Mouse (Mus musculus) c-Kit-positive CD71-positive TER-119-negative erythroid progenitor cells, embryonic 14.5 days (primary cell): ENCODE results near the gene Ttf2.

Experiments
- DNase-seq: peaks from one replicate; pipeline ENCODE4 v3.0.0-alpha.2; 2013; ENCODE audit warnings: low read depth

Ttf2 gene

GRCm38 (mm10) chr3:100969176-100969917 lies at the start of gene Ttf2:
TSS of gene Ttf2 (minus strand) at chr3:100969663.
- DNase-seq = peak; percentile 88

DNA sequence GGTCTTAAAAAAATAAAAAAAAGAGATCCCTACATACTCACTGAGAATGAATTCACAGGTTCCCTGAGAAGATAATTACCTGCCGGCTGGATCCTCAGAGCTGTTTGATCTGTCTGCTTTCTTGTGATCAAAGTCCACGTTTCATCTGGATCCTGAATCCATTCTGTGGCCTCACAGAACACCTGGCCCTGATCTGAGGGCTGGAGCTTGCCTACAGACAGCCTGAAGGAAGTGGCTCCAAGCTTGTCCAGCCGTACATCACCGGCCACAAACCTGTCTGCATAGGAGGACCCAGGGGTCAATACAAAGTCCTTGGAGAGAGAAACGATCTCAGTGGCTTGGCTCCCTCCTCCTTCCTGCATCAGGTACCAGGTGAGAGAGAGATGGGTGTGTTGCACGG lies 49.0 kb upstream of the Ttf2 start:
- no peak for DNase-seq

GRCm38 (mm10) chr3:101016050-101016449 lies 46.6 kb upstream of the Ttf2 start:
- no peak for DNase-seq

- DNase-seq = no peak
Measured at GRCm38 (mm10) chr3:101015254-101015653, 45.8 kb upstream of the Ttf2 start.

GRCm38 (mm10) chr3:101013536-101013935 lies 44.1 kb upstream of the Ttf2 start:
- no peak for DNase-seq

DNA sequence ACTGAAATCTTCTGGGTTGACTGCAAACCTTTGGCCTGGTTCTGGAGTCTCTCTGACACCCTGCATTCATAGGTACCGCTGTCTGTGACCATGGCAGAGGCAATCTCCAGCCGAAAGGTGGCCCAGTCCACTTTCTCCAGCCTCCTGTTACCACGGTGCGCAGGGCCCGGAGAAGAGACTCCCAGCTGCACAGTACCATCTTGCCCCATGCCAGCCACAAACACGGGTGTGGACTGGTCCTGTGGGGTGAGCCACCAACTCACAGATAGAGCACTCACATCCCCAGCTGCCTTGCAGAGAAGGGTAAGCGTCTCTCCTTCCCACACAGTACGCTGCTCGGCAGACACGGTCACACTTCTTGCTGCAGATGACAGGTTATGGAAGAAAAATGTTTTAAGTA lies 43.5 kb upstream of the Ttf2 start:
- no peak for DNase-seq

- no peak for DNase-seq
Measured at GRCm38 (mm10) chr3:101012597-101012996, 43.1 kb upstream of the Ttf2 start.

- no peak for DNase-seq
Measured at GRCm38 (mm10) chr3:101012131-101012571, 42.7 kb upstream of the Ttf2 start.

- DNase-seq = no peak
Measured at GRCm38 (mm10) chr3:101011203-101011600, 41.7 kb upstream of the Ttf2 start.

GRCm38 (mm10) chr3:101010589-101011202 lies 41.2 kb upstream of the Ttf2 start:
- DNase-seq = no peak

DNA sequence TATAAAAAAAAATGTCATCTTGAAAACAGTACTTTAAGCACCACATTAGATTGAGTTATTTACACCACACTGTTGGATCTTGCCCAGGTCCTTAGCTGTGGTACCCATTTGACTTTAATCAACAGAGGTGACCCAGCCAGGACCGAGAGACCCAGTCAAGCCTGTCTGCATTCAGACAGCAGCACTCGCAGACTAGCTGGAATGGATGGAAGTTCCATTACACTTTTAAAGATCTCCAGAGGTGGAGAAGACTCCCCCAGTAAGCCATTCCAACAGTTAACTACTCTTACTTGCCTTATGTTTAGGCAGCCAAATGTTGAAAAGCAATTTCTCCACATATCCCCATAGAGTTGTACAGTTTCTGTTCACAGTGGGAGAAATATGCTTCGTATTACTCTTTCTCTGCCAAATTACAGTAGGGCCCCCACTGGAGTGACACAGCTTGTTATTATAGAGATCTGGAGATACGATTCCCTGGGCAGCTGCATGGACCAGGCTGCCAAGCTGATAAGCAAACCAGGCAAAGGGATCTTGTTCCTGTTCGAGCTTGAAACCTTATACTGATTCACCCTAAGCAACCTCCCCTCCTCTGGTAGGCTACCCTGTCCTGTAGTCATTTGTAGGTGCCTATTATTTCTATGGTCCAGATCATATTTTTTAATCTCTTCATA lies 37.8 kb upstream of the Ttf2 start:
- DNase-seq = no peak

DNA sequence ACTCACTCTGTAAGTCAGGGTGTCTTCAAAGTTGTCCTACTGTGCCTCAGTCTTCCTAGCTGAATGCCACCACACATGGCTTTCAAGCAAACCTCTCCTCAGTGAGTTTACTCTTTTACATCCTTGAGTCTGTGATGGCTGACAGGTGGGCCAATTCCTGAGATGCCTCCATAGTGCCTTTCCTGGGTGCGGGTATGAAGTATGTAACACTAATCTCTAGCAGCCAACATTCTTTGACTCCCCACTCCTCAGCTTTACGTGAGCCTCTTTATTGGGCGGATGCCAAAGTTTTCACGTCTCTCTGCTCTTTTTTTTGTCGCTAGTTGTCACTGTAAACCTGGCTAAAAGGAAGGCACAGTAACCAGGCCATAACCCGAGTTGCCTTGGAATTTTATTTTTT lies 35.9 kb upstream of the Ttf2 start:
- no peak for DNase-seq

DNA sequence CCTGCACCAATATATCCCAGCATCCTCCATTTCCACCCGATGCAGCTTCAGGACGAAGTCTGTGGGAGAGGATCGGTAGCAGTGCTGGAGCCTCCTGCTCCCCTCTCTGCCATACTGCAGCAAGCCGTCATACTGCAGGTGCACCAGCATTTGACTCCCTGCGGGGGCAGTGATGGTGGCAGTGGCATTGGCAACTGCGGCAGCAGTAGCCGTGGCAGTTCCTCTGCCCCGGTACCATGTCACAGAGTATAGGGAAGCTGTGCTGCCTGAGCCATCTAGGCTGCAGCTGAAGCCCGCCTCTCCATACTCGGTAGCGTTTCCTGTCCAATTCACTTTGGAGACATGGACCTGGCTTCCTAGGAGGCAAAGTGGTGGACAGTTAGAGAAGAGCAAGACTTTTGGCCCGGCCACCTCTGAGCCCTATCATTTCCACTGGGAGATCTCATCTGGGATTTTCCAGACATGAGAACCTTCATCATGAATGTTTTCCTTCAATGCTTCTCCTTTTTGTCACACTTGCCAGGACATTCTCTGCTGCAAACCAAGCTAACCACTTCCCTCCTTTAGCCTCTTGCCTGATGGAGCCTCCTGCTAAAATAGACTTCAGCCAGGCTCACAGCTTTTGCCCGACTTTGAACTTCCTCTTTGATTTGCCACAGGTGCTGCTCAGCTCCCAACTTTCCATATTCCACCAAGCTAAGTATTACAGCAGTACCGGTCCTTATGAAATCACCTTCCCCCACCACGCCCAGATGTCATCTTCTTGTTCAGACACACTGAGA lies 34.3 kb upstream of the Ttf2 start:
- DNase-seq = no peak

- no peak for DNase-seq
Measured at GRCm38 (mm10) chr3:100999732-101000131, 30.3 kb upstream of the Ttf2 start.

GRCm38 (mm10) chr3:100998904-100999340 lies 29.5 kb upstream of the Ttf2 start:
- peak; percentile 57 for DNase-seq

DNA sequence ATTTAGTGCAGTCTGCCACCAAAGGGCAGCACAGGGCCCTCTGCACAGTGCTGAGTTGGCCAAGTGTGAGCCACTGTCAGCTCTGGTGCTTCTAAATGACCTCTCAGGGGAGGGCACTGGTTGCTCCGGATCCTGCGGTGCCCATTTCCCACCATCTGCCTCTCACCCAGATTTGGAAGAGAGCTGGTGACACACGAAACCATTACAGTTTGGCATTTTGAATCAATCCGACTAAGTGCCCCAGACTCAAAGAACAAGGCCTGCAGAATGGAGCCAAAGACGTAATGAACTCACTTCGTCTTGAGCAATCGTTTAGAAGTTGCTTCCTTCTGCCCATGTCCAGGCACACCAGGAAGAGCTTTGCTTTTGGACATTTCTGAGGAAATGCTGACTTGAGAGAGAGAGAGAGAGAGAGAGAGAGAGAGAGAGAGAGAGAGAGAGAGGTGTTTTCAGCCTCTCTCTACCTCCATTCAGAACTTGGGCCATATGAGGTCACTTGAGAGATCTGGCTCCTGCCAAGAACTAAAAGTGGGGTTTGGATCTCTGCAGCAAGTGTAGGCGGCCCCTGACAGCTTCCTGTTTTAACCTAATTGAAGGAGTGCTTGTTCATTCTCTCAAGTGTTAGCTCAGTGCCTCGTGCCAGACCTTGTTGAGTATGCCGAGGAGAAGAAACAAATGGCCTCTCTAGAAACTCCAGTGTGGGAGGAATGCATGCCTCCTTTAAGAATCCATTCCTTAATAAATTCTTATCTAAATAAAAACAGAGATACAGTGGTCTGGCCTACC lies 28.5 kb upstream of the Ttf2 start:
- no peak for DNase-seq

DNA sequence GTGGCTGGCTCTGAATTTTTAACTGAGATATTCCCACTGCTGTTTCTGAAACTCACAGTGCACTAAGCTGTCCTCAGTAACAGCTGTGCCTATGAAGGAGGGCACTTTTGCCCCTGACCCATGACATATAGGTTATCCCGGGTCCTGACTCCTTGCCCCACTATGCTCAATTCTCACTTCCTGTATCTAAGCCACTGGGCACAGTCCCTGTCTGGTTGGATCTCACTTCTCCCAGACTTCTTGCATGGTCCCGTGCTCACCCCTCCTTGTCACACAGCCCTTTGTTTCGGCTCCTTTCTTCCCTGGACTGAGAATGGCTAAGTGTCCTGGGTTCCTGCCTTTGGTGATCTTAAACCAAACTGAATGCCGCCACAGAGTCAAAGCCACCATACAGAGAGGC lies 24.8 kb upstream of the Ttf2 start:
- no peak for DNase-seq

DNA sequence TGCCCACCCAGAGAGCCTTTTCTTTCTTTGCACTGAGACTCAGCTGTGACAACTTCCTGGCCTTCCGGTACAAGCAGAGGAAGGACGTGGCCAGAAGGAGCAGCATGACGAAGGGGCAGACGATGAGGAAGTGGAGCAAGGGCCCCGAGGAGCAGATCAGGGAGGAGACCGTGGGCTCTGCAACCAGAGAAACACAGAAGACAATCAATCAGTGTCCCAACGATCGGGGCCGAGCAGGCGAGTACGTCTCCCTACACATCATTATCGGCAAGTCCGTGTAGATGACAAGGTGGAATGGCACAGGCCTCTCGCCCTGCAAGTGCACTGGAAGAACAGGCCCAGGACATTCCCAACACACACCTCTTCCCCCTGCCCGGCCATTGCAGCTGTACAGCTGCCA lies 24.3 kb upstream of the Ttf2 start:
- no peak for DNase-seq

GRCm38 (mm10) chr3:100993158-100993557 lies 23.7 kb upstream of the Ttf2 start:
- no peak for DNase-seq

DNA sequence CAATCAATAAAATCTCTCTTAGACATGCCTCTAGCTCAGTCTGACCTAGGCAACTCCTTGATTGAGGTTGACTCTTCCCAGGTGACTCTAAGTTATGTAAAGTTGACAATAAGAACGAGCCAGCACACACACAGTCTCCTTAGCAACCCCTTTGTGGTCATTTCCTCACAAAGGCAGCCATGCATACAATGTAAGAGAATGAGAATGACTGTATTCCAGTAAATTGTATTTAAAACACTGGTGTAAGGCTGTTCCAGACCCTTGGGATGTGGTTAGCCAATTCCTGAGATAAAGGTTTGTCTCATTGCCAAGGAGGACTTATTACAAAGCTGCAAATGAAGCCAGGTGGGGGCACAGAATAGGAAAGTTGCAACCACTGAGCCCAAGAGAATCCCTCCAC lies 20.8 kb upstream of the Ttf2 start:
- no peak for DNase-seq

- DNase-seq = no peak
Measured at GRCm38 (mm10) chr3:100989417-100989816, 20.0 kb upstream of the Ttf2 start.

DNA sequence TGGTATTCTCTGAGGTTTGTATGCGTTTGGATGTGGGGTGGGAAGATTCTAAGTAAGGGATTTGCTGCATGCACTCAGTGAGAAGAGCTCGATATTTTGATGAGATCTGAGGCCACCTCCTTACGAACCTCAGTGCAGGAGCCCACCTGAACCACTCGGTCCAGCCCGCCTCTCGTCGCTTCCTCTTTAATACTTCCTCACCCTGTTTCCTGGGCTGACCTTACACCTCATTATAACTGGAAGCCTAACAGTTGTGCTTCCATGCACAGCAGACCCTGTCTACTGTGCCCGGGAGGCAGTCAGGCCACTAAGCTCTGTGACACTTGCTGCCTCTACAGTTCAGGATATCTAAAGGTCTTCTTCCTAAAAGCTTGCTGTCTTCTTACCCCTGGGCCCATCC lies 9.8 kb upstream of the Ttf2 start:
- DNase-seq = no peak
